Mouse (Mus musculus): ENCODE data around the gene Epc2. TPM values are rescaled to one million over a fixed set of nuclear protein-coding genes. Genes with fewer than 3 reads are reported as not detected.

The Epc2 gene
- polyA plus RNA-seq (2015; fragmentation: Nextera tagmentation; extraction: Ambion mirVana): 11.1 and 12.6 TPM in 2 replicates

GRCm38 (mm10) chr2:49450931-49451636, at the start of gene Epc2:
TSS of gene Epc2 (plus strand) at chr2:49451486.
- Histone ChIP-seq H3K27me3 (replicated peaks) (no peaks in the 10 kb centered on the region), H3K9me3 (no peaks in the 10 kb centered on the region), H3K9ac (peak within 1 kb of the TSS; percentile 96), H3K36me3 (replicated peaks) (no peaks in the 10 kb centered on the region), H3K4me1 (peaks cover 17% of the 10 kb centered on the region), H3K4me2 (peak within 1 kb of the TSS; percentile 59), H3K27ac (peak within 1 kb of the TSS; percentile 100), H3K4me3 (peak within 1 kb of the TSS; percentile 66)
- under 1% methylated on average over 81 of the region's 88 CpGs for WGBS
- peak; percentile 86 for ATAC-seq (replicated peaks)

DNA sequence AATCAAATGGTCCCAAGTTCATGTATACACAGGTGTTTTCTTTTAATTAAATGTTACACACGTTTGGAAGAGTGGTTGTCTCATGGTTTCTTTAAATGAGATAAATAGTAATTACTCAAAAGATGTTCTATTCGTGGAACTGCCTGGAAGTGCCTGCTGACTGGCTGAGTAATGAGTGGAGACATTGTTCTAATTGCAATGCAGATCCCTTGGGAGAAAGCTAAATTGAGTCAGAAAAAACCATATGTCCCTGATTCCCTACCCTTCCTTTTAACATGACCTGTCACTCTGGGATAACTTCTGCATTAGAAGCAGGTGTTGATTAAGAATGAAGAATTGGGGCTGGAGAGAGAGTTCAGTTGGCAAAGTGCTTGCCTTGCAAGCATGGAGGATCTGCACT, 45.3 kb upstream of the Epc2 start:
- no peaks in the 10 kb centered on the region for H3K36me3 ChIP-seq (replicated peaks)
- no peaks in the 10 kb centered on the region for H3K27me3 ChIP-seq (replicated peaks)
- 46% methylated on average over 2 of the region's 2 CpGs for WGBS
- H3K4me3 ChIP-seq: no peak overlapping the region
- no peak overlapping the region for H3K27ac ChIP-seq
- no peak overlapping the region for H3K4me2 ChIP-seq
- H3K9ac ChIP-seq: no peak overlapping the region
- ATAC-seq (replicated peaks): no peak
- no peaks in the 10 kb centered on the region for H3K4me1 ChIP-seq
- no peaks in the 10 kb centered on the region for H3K9me3 ChIP-seq

- WGBS: 86% methylated on average over 5 of the region's 5 CpGs
- H3K4me1 ChIP-seq: no peaks in the 10 kb centered on the region
- H3K27me3 ChIP-seq (replicated peaks): no peaks in the 10 kb centered on the region
- H3K4me2 ChIP-seq: no peak overlapping the region
- no peaks in the 10 kb centered on the region for H3K9me3 ChIP-seq
- no peak for ATAC-seq (replicated peaks)
- no peaks in the 10 kb centered on the region for H3K36me3 ChIP-seq (replicated peaks)
- H3K4me3 ChIP-seq: no peak overlapping the region
- no peak overlapping the region for H3K9ac ChIP-seq
- no peak overlapping the region for H3K27ac ChIP-seq
These were observed 39.6 kb upstream of the Epc2 start for GRCm38 (mm10) chr2:49411685-49412084.

GRCm38 (mm10) chr2:49412576-49412975, 38.7 kb upstream of the Epc2 start:
- Histone ChIP-seq H3K27ac (no peak overlapping the region), H3K27me3 (replicated peaks) (no peaks in the 10 kb centered on the region), H3K4me2 (no peak overlapping the region), H3K4me1 (no peaks in the 10 kb centered on the region), H3K9me3 (no peaks in the 10 kb centered on the region), H3K9ac (no peak overlapping the region), H3K4me3 (no peak overlapping the region), H3K36me3 (replicated peaks) (no peaks in the 10 kb centered on the region)
- 65% methylated on average over 6 of the region's 6 CpGs for WGBS
- ATAC-seq (replicated peaks): no peak

- ATAC-seq (replicated peaks): no peak
- H3K36me3 ChIP-seq (replicated peaks): no peaks in the 10 kb centered on the region
These were observed 35.4 kb upstream of the Epc2 start for GRCm38 (mm10) chr2:49415868-49416267.

DNA sequence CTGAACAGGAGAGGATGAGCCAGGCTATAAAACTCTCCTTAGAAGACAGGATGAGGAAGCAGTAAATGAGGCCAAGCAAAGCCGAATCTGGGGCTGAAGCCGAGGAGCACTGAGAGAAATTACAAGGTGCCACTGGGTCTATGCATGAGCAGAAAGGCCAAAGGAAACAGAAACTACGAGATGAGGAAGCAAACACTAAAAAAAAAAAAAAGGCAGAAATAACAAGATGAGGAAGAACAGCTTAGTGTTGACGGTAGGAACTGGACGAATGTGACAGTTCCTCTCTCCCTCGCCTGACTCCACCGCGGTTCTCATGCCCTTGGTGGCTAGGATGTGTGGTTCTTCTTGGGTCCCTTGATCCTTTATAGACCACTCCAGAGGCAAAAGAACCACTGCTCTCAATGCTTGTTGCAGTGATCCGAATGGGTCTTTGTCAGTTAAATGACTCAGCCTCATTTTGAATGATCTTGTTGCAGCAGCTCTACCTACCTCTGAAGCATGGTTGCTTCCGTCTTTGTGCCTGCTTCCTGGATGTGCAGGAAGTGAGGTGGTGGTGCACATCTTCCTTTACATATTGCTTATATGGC, 34.2 kb upstream of the Epc2 start:
- H3K9ac ChIP-seq: no peak overlapping the region
- no peak overlapping the region for H3K4me2 ChIP-seq
- 87% methylated on average over 10 of the region's 10 CpGs for WGBS
- H3K4me3 ChIP-seq: no peak overlapping the region
- ATAC-seq (replicated peaks): no peak
- no peaks in the 10 kb centered on the region for H3K27me3 ChIP-seq (replicated peaks)
- H3K9me3 ChIP-seq: no peaks in the 10 kb centered on the region
- H3K27ac ChIP-seq: no peak overlapping the region
- no peaks in the 10 kb centered on the region for H3K36me3 ChIP-seq (replicated peaks)
- H3K4me1 ChIP-seq: no peaks in the 10 kb centered on the region

More at GRCm38 (mm10) chr2:49415868-49416267, 35.4 kb upstream of the Epc2 start:
- Histone ChIP-seq H3K27me3 (replicated peaks) (no peaks in the 10 kb centered on the region), H3K4me2 (no peak overlapping the region), H3K4me1 (no peaks in the 10 kb centered on the region), H3K9me3 (no peaks in the 10 kb centered on the region), H3K4me3 (no peak overlapping the region), H3K27ac (no peak overlapping the region), H3K9ac (no peak overlapping the region)
- 67% methylated on average over 3 of the region's 3 CpGs for WGBS

DNA sequence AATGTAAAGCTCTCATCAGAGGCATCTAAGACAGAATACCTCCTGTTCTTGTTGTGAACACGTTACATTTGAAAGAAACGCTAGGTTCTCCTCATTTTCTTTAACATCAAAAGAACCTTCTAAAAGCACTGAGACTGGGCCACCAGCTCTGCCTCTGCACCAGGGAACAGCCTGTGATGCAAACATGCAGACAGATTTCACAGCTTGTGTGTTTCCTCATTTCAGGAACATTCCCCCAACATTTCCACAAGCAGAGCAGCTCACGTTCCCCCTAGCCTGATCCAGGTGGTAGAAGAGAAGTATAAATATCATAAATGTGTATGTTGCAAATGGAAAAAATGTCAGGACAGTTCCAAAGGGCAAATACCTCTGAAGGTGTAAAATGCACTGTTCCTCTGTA, 30.9 kb upstream of the Epc2 start:
- H3K4me3 ChIP-seq: no peak overlapping the region
- no peak overlapping the region for H3K4me2 ChIP-seq
- H3K27ac ChIP-seq: no peak overlapping the region
- WGBS: 84% methylated on average over 3 of the region's 3 CpGs
- H3K9ac ChIP-seq: no peak overlapping the region
- no peaks in the 10 kb centered on the region for H3K27me3 ChIP-seq (replicated peaks)
- no peaks in the 10 kb centered on the region for H3K36me3 ChIP-seq (replicated peaks)
- no peak for ATAC-seq (replicated peaks)
- no peaks in the 10 kb centered on the region for H3K4me1 ChIP-seq
- H3K9me3 ChIP-seq: no peaks in the 10 kb centered on the region

DNA sequence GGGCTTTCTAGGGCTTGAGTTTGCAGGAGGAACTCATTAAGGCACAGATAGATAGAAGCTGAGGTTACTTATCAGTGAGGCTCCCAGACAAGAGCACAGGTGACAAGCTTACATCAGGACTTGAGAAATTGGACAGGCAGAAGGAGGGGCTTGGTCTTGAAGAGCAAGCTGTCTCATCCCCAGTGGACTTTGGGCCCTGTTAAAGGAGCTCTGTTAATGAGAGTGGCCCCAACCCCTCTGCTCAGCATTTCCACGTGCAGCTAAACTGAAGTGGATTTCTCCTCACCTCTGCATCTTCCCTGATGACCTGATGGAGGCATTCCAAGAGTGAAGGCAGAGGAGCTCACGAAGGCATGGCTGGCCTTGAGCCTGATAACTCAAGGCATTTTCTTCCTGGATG, 27.4 kb upstream of the Epc2 start:
- Histone ChIP-seq H3K27ac (no peak overlapping the region), H3K4me2 (no peak overlapping the region), H3K4me1 (no peaks in the 10 kb centered on the region), H3K9me3 (no peaks in the 10 kb centered on the region), H3K4me3 (no peak overlapping the region), H3K27me3 (replicated peaks) (no peaks in the 10 kb centered on the region), H3K36me3 (replicated peaks) (no peaks in the 10 kb centered on the region), H3K9ac (no peak overlapping the region)
- 76% methylated on average over 2 of the region's 2 CpGs for WGBS
- ATAC-seq (replicated peaks): no peak

GRCm38 (mm10) chr2:49424788-49425187, 26.5 kb upstream of the Epc2 start:
- Histone ChIP-seq H3K4me1 (no peaks in the 10 kb centered on the region), H3K9me3 (no peaks in the 10 kb centered on the region), H3K4me2 (no peak overlapping the region), H3K27ac (no peak overlapping the region), H3K9ac (no peak overlapping the region), H3K36me3 (replicated peaks) (no peaks in the 10 kb centered on the region), H3K27me3 (replicated peaks) (no peaks in the 10 kb centered on the region), H3K4me3 (no peak overlapping the region)
- 90% methylated on average over 4 of the region's 4 CpGs for WGBS
- ATAC-seq (replicated peaks): no peak

GRCm38 (mm10) chr2:49426175-49426574, 25.1 kb upstream of the Epc2 start:
- H3K36me3 ChIP-seq (replicated peaks): no peaks in the 10 kb centered on the region
- no peak overlapping the region for H3K4me2 ChIP-seq
- no peak overlapping the region for H3K9ac ChIP-seq
- H3K27me3 ChIP-seq (replicated peaks): no peaks in the 10 kb centered on the region
- no peak overlapping the region for H3K4me3 ChIP-seq
- H3K9me3 ChIP-seq: no peaks in the 10 kb centered on the region
- 82% methylated on average over 10 of the region's 10 CpGs for WGBS
- H3K27ac ChIP-seq: no peak overlapping the region
- ATAC-seq (replicated peaks): no peak
- no peaks in the 10 kb centered on the region for H3K4me1 ChIP-seq

DNA sequence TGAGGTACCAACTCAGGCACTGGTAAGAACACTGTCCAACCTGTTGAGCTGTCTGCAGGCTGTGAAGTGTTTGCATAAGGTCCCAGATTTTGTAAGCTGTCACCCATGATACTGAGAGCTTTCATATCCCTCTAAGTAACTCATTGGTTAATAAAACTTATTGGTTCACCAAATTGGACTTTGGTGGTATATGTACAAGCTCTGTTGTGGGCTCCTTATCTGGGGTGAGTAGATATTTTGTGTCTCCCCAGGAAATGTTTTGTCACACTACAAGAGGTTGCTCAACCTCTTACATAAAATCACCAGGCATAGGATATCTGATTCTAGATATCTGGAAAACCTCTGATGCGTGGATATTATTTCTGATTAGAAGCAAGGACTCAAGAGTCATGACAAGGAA, 20.3 kb upstream of the Epc2 start:
- no peak overlapping the region for H3K4me3 ChIP-seq
- WGBS: 90% methylated on average over 1 of the region's 1 CpGs
- H3K9me3 ChIP-seq: no peaks in the 10 kb centered on the region

GRCm38 (mm10) chr2:49433211-49433610, 18.1 kb upstream of the Epc2 start:
- H3K4me2 ChIP-seq: no peak overlapping the region
- H3K27me3 ChIP-seq (replicated peaks): no peaks in the 10 kb centered on the region
- no peaks in the 10 kb centered on the region for H3K9me3 ChIP-seq
- H3K36me3 ChIP-seq (replicated peaks): no peaks in the 10 kb centered on the region
- no peak overlapping the region for H3K9ac ChIP-seq
- ATAC-seq (replicated peaks): no peak
- H3K27ac ChIP-seq: no peak overlapping the region
- no peak overlapping the region for H3K4me3 ChIP-seq
- H3K4me1 ChIP-seq: no peaks in the 10 kb centered on the region
- WGBS: 80% methylated on average over 9 of the region's 9 CpGs

More for the DNA sequence above, 20.3 kb upstream of the Epc2 start:
- Histone ChIP-seq H3K27ac (no peak overlapping the region), H3K27me3 (replicated peaks) (no peaks in the 10 kb centered on the region), H3K4me1 (no peaks in the 10 kb centered on the region), H3K9ac (no peak overlapping the region), H3K36me3 (replicated peaks) (no peaks in the 10 kb centered on the region), H3K4me2 (no peak overlapping the region)
- no peak for ATAC-seq (replicated peaks)

DNA sequence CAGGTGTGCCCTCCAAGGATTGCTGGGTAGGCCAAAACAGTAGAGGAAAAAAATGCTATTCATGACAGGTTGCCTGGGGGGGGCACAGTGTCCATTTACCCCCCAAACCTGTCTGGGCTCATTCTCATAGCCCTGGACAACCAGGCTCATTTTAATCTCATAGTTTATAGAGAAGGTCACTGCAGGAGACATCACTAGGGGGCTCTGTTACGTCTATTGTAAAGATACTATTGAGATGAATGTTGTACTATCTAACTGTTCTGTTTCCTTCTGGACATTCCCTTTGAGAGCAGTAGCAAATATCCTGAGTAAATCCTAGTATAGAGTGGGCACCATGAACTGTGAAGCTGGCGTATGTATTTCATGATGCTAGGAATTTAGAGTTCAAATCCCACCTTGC, 5.0 kb upstream of the Epc2 start:
- 64% methylated on average over 2 of the region's 2 CpGs for WGBS
- Histone ChIP-seq H3K36me3 (replicated peaks) (no peaks in the 10 kb centered on the region), H3K27ac (no peak overlapping the region), H3K27me3 (replicated peaks) (no peaks in the 10 kb centered on the region), H3K9me3 (no peaks in the 10 kb centered on the region), H3K4me1 (peaks cover 3% of the 10 kb centered on the region; the same call in 1 of the 2 replicates), H3K4me2 (no peak overlapping the region), H3K9ac (no peak overlapping the region), H3K4me3 (no peak overlapping the region)
- no peak for ATAC-seq (replicated peaks)
